ENCODE assay signal across 8 mouse cellular contexts in genomic region chr2:92058469-92058868, GRCm38 (mm10). TPM values are rescaled to one million over a fixed set of nuclear protein-coding genes. Genes with fewer than 3 reads are reported as not detected.
A peak's percentile ranks its signal among the peaks of the same experiment; 100 is the strongest.
DNase-seq lines count a peak whose midpoint lies in the region; ATAC-seq and TF ChIP-seq lines count a peak whose summit lies in the region.

No protein-coding gene starts in this region.

- H3K9me3 ChIP-seq in intestine, postnatal 0 days (ENCODE audit: control insufficient read depth) = no peaks in the 10 kb centered on the region
- no peaks in the 10 kb centered on the region for H3K9me3 ChIP-seq in midbrain, embryonic 10.5 days (replicated peaks)

- H3K27ac ChIP-seq in intestine, postnatal 0 days (ENCODE audit: low read depth, low read length) = no peak overlapping the region
- H3K27ac ChIP-seq in midbrain, embryonic 10.5 days (replicated peaks) = no peak overlapping the region

- H3K36me3 ChIP-seq in intestine, postnatal 0 days (ENCODE audit: control insufficient read depth, insufficient read depth) = no peaks in the 10 kb centered on the region
- no peaks in the 10 kb centered on the region for H3K36me3 ChIP-seq in midbrain, embryonic 10.5 days

- intact Hi-C loops in left cerebral cortex, postnatal 36 days (cut with DNase I) = loop anchor here (1.0 to 10.0 kb wide), 5 partner anchors 51 to 376 kb away; partner anchors contain the start of genes Chrm4 and Cry2

- H3K9ac ChIP-seq in intestine, postnatal 0 days (ENCODE audit: low read depth, low read length) = no peak overlapping the region

- WGBS in intestine, postnatal 0 days = 1% methylated on average over 29 of the region's 29 CpGs
- under 1% methylated on average over 29 of the region's 29 CpGs for WGBS in midbrain, embryonic 10.5 days

- peak overlapping the region; percentile 54 for H3K4me3 ChIP-seq in intestine, postnatal 0 days (ENCODE audit: low read depth, low read length)
- peak overlapping the region; percentile 69 for H3K4me3 ChIP-seq in midbrain, embryonic 10.5 days

- TF ChIP-seq CTCF in intestine, postnatal 0 days (IDR thresholded peaks at IDR 0.05; ENCODE audit: low read depth) = peak; percentile 98

- ATAC-seq in granulocyte monocyte progenitor cell, adult 5-6 weeks (replicated peaks; ENCODE audit: poor library complexity, severe bottlenecking) = peak; percentile 66
- ATAC-seq in intestine, postnatal 0 days = peak; percentile 58; the same call in 1 of the 2 replicates

- peaks cover 4% of the 10 kb centered on the region; the same call in 1 of the 2 replicates for H3K4me1 ChIP-seq in intestine, postnatal 0 days (replicated peaks; ENCODE audit: control insufficient read depth, insufficient read depth, low read length)
- peaks cover 36% of the 10 kb centered on the region for H3K4me1 ChIP-seq in midbrain, embryonic 10.5 days

- peak overlapping the region; percentile 99 for H3K4me2 ChIP-seq in intestine, postnatal 0 days (replicated peaks; ENCODE audit: low read depth)

- DNase-seq in adrenal gland, adult 8-10 months = peak; percentile 83
- DNase-seq in embryo, embryonic 9.5 days (ENCODE audit: extremely low spot score) = peak; percentile 92
- DNase-seq in left cerebral cortex, postnatal 36 days (ENCODE audit: low spot score in 2 of 2) = peak; percentile 96 to 97
- DNase-seq in midbrain, embryonic 10.5 days (ENCODE audit: low spot score) = peak; percentile 92
- DNase-seq in right cerebral cortex, postnatal 36 days (ENCODE audit: low spot score in 2 of 2) = peak; percentile 92 to 93
- peak; percentile 88 to 93 for DNase-seq in urinary bladder, postnatal 4 days (ENCODE audit: low spot score in 2 of 2)

- H3K27me3 ChIP-seq in intestine, postnatal 0 days (replicated peaks; ENCODE audit: control insufficient read depth, insufficient read depth, low read length) = peaks cover 15% of the 10 kb centered on the region
- peaks cover 94% of the 10 kb centered on the region for H3K27me3 ChIP-seq in midbrain, embryonic 10.5 days (ENCODE audit: low read depth, poor library complexity, severe bottlenecking)

RNA-seq across cellular contexts. Expression of gene Creb3l1, which starts 34.2 kb away (rescaled TPM):
- total RNA-seq in adrenal gland, adult 8-10 months (2022) = 10 to 100 TPM in 2 of 4 experiments, 1 to 10 TPM in 2; 5.2 to 22.4 (median 9.8) TPM
- 1.1 and 2.2 TPM in 2 replicates for total RNA-seq in granulocyte monocyte progenitor cell, adult 5-6 weeks (2014; fragmentation: Nextera tagmentation)
- 0.69 TPM in 1 of 2 replicates, not detected in the other for total RNA-seq in granulocyte monocyte progenitor cell, adult 5-6 weeks (2017)
- 6.8 and 8.4 TPM in 2 replicates for polyA plus RNA-seq in intestine, postnatal 0 days (2015; fragmentation: Nextera tagmentation; extraction: Ambion mirVana)
- total RNA-seq in left cerebral cortex, postnatal 36 days (2021) = 1 to 10 TPM; 2.6 to 2.8 TPM
- polyA plus RNA-seq in midbrain, embryonic 10.5 days (2016; fragmentation: Nextera tagmentation; extraction: Ambion mirVana) = 0.96 and 1.6 TPM in 2 replicates

RNA-seq across cellular contexts. Expression of gene Phf21a, which starts 34.4 kb away (rescaled TPM):
- total RNA-seq in adrenal gland, adult 8-10 months (2022) = 100 to 1,000 TPM in 1 of 4 experiments, 10 to 100 TPM in 3; 65.0 to 107 (median 75.6) TPM
- 28.5 and 69.2 TPM in 2 replicates for total RNA-seq in granulocyte monocyte progenitor cell, adult 5-6 weeks (2014; fragmentation: Nextera tagmentation)
- total RNA-seq in granulocyte monocyte progenitor cell, adult 5-6 weeks (2017) = 25.9 and 33.4 TPM in 2 replicates
- polyA plus RNA-seq in intestine, postnatal 0 days (2015; fragmentation: Nextera tagmentation; extraction: Ambion mirVana) = 7.4 and 8.0 TPM in 2 replicates
- 100 to 1,000 TPM in 1 of 2 experiments, 10 to 100 TPM in 1; 97.1 to 126 TPM for total RNA-seq in left cerebral cortex, postnatal 36 days (2021)
- 36.7 and 41.3 TPM in 2 replicates for polyA plus RNA-seq in midbrain, embryonic 10.5 days (2016; fragmentation: Nextera tagmentation; extraction: Ambion mirVana)
